Mouse (Mus musculus) cortical plate, adult 2 months (tissue): ENCODE measurements around the gene Nrxn3. TPM values are rescaled to one million over a fixed set of nuclear protein-coding genes. Genes with fewer than 3 reads are reported as not detected.

Experiments
- H3K27ac ChIP-seq: fragments of 200-500 bp; 2 replicates; pipeline ENCODE4 v1.5.1; 2012; ENCODE audit warnings: low read length, control low read depth, inconsistent platforms; ENCODE audit not compliant: insufficient read depth
- H3K4me1 ChIP-seq: fragments of 200-500 bp; 2 replicates; pipeline ENCODE4 v1.6.1; 2011; ENCODE audit warnings: low read length; ENCODE audit not compliant: control insufficient read depth, insufficient read depth
- H3K4me3 ChIP-seq: fragments of 200-500 bp; 2 replicates; pipeline ENCODE4 v1.5.1; 2011; ENCODE audit warnings: mild to moderate bottlenecking, low read length, control low read depth; ENCODE audit not compliant: insufficient read depth
- CTCF ChIP-seq: fragments of 200-500 bp; IDR thresholded peaks from 2 replicates; pipeline ENCODE4 v1.5.1; 2011; ENCODE audit warnings: mild to moderate bottlenecking, control low read depth, low read length; ENCODE audit not compliant: insufficient read depth; ENCODE audit errors: extremely low read depth
- POLR2A ChIP-seq: fragments of 200-500 bp; IDR thresholded peaks from 2 replicates; pipeline ENCODE4 v1.6.1; 2011; ENCODE audit warnings: mild to moderate bottlenecking, low read length, control low read depth; ENCODE audit not compliant: insufficient read depth; ENCODE audit errors: extremely low read depth
- polyA plus RNA-seq: library from polyadenylated mRNA; depleted of rRNA; stranded (reverse); fragments of >200 nt; gene quantifications from 2 replicates; pipeline ENCODE4 v1.2.3, GENCODE M21; 2012

Gene Nrxn3
- polyA plus RNA-seq, 1 experiment = 70.2 TPM

GRCm38 (mm10) chr12:89134774-89135307 lies 412.2 kb downstream of the Nrxn3 start:
- Histone ChIP-seq H3K4me1 (no peaks in the 10 kb centered on the region), H3K27ac (no peak overlapping the region), H3K4me3 (no peak overlapping the region)
- TF ChIP-seq CTCF = no peak

DNA sequence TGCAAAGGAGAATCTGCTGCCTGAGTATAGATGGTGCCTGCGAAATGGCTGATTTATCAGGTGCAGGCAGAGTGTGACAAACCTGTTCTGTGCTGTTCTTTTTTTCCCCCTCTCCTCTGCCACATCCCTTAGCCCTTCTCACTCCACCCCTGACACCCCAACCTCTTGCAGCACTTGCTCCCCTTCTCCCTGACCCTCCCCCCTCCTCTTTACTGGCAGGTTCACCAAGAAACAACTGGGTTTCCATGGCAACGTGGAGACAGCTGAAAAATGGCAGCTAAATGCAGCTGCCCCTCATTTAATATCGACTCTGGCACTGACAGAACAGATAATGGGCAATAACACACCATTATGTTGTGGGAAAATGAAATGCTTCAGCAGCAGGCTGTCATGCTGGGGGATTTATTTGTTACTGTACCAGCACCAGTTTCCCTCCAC lies 426.3 kb downstream of the Nrxn3 start:
- Histone ChIP-seq H3K27ac (no peak overlapping the region), H3K4me3 (no peak overlapping the region), H3K4me1 (0 out of 2 replicates have a peak, but pooled peaks cover 2% of the 10 kb centered on the region)
- TF ChIP-seq CTCF (no peak), POLR2A (no peak)

- 0 out of 2 replicates have a peak, but pooled peaks cover 2% of the 10 kb centered on the region for H3K4me1 ChIP-seq
- no peak overlapping the region for H3K27ac ChIP-seq
- no peak overlapping the region for H3K4me3 ChIP-seq
- no peak for TF ChIP-seq POLR2A
- no peak for TF ChIP-seq CTCF
Measured at GRCm38 (mm10) chr12:89149455-89149854, 426.8 kb downstream of the Nrxn3 start.

DNA sequence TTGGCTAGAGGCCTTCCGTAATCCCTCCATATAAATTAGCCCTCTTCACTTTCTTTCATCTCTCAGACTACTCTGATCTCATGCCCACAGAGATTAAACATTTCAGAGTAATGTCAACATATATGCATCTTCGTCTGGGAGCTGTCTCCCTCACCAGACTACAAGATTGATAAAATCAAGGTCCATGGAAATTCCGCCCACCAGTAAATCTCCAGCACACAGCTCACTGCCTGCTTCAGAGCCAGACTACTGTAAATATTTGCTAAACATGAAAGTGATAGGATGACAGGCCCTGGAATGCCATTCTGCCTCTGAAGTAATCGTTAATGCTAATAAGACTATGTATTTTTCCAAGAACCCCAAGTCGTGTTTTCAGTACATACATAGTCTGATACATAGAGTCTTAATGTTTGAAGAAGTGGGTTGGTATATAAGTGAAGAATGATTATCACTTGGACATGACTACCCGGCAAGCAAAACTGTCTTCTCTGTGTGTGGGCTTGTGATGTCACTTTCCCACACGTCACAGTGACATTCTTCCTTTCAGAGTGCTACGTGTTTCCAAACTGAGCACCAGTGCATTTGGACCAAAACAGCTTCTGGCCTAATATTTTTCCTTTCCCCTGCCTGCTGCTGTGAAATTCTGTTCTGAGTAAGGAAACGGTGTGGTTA lies 433.5 kb downstream of the Nrxn3 start:
- TF ChIP-seq POLR2A (no peak), CTCF (no peak)
- Histone ChIP-seq H3K4me3 (no peak overlapping the region), H3K4me1 (no peaks in the 10 kb centered on the region; the same call in 1 of the 2 replicates), H3K27ac (no peak overlapping the region)

DNA sequence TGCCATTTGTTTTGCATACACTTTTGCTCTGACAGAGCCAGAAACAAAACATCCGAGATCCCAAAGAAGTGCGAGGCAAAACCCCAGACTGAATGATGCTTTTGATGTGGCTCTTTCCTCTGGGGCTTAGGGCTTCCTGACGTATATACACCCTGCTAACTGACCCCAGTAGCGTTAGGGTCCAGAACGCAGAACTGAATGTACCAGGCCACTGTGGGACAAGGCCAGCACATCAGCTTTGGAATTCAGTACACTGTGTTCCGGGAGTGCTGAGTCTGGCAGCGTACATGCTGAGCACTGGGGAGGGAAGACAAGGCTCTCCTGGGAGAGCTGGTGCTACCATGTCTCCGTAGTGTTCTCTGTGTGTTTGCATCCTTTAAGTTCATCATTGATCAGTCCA lies 436.7 kb downstream of the Nrxn3 start:
- TF ChIP-seq CTCF (no peak), POLR2A (no peak)
- Histone ChIP-seq H3K4me1 (no peaks in the 10 kb centered on the region; the same call in 1 of the 2 replicates), H3K27ac (no peak overlapping the region), H3K4me3 (no peak overlapping the region)

DNA sequence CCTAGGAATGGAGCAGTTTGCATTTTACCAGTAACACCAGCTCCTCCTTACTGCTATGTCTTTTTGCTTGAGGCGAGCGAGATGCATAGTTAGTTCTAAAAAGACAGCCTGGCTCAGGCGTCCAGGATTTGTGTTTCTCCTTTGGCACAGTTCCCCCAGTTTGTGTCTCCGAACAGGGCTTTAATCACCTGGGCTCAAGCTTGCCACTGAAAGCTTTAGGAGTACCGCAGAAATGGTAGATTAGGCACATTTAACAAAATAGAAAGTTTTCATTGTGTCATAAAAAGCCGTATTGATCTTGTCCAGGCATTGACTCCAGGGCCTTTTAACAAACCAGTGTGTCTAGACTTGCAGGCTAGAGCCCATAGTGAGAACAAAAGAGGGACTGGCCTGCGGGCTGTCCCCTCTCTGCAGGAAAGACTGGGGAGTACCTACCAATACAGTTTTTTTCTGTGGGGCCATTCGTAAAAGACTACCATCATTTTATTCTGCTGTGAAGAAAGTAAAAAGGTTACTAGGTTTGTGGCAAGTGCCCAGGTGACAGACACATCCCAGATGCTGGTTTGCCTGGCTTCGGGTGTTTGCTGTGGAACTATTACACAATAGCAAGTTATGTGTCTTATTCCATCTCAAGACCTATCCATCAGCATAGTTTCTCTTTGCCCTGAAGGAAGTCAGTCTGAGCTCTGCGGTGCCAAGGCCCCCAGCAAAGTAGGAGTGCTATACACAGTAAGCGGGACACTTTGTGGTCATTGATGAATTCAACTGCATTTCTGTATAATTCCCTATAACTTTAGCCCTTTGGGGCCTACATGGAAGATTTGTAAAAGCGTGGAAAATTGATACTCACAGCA lies 451.9 kb downstream of the Nrxn3 start:
- H3K27ac ChIP-seq = no peak overlapping the region

GRCm38 (mm10) chr12:89179970-89180666 lies 457.4 kb downstream of the Nrxn3 start:
- no peak for TF ChIP-seq POLR2A
- no peak for TF ChIP-seq CTCF
- Histone ChIP-seq H3K4me3 (no peak overlapping the region), H3K27ac (no peak overlapping the region), H3K4me1 (no peaks in the 10 kb centered on the region; the same call in 1 of the 2 replicates)

More for the DNA sequence above, 451.9 kb downstream of the Nrxn3 start:
- Histone ChIP-seq H3K4me1 (no peaks in the 10 kb centered on the region), H3K4me3 (no peak overlapping the region)
- TF ChIP-seq CTCF (no peak), POLR2A (no peak)

DNA sequence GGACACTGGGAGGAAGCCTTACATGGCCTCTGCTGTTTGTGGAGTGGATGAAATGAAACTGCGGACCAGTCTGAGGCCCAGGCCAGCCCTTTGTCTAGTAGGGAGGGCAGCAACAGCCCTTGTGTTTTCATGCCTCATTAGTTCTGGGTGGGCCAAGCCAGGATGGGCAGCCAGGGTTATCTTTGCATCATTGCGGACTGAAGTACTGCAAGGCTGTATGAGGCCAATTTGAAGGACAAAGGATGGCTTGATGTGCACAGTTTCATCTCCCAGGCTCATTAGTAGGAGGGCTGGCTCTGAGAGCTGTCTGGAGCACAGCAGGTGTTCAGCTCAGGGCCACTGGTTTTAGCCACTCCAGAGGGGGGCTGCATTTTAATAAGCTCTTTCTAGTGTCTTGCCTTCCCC lies 458.5 kb downstream of the Nrxn3 start:
- H3K4me1 ChIP-seq = no peaks in the 10 kb centered on the region; the same call in 1 of the 2 replicates
- no peak overlapping the region for H3K4me3 ChIP-seq
- H3K27ac ChIP-seq = 0 out of 2 replicates have a peak overlapping the region, but pooled peaks have one; percentile 13
- no peak for TF ChIP-seq CTCF
- TF ChIP-seq POLR2A = no peak
